Mouse (Mus musculus) kidney, embryonic 14.5 days (tissue): ENCODE data around the gene Apoc3. TPM values are rescaled to one million over a fixed set of nuclear protein-coding genes. Genes with fewer than 3 reads are reported as not detected.

Experiments
- ATAC-seq: fragments of 200-750 bp; cut with Nextera tagmentation; 2 replicates; pipeline ENCODE4 v1.8.0; 2017; ENCODE audit warnings: moderate number of reproducible peaks, mild to moderate bottlenecking, moderate TSS enrichment, moderate library complexity; ENCODE audit not compliant: low FRiP score, low TSS enrichment
- H3K27ac ChIP-seq: fragments of 300-500 bp; sonication (generic); 2 replicates; pipeline ENCODE4 v1.5.1; 2014; ENCODE audit warnings: low read depth, mild to moderate bottlenecking, low read length, moderate library complexity, mixed read lengths
- H3K27me3 ChIP-seq: fragments of 300-500 bp; sonication (generic); 2 replicates; pipeline ENCODE4 v1.6.1; 2014; ENCODE audit warnings: mild to moderate bottlenecking, low read length; ENCODE audit not compliant: control insufficient read depth, insufficient read depth
- H3K36me3 ChIP-seq: fragments of 300-500 bp; sonication (generic); 2 replicates; pipeline ENCODE4 v1.6.1; 2014; ENCODE audit warnings: low read length, mixed read lengths; ENCODE audit not compliant: control insufficient read depth, insufficient read depth
- H3K4me1 ChIP-seq: fragments of 300-500 bp; sonication (generic); 2 replicates; pipeline ENCODE4 v1.6.1; 2014; ENCODE audit warnings: low read length, mixed read lengths; ENCODE audit not compliant: control insufficient read depth, insufficient read depth
- H3K4me2 ChIP-seq: fragments of 300-500 bp; sonication (generic); replicated peaks from 2 replicates; pipeline ENCODE4 v1.6.1; 2014; ENCODE audit warnings: low read depth, mild to moderate bottlenecking, low read length
- H3K4me3 ChIP-seq: fragments of 300-500 bp; sonication (generic); 2 replicates; pipeline ENCODE4 v1.5.1; 2014; ENCODE audit warnings: mild to moderate bottlenecking, low read length
- H3K9ac ChIP-seq: fragments of 300-500 bp; sonication (generic); 2 replicates; pipeline ENCODE4 v1.6.1; 2014; ENCODE audit warnings: low read depth, mild to moderate bottlenecking, low read length, moderate library complexity
- H3K9me3 ChIP-seq: fragments of 300-500 bp; sonication (generic); 2 replicates; pipeline ENCODE4 v1.6.1; 2016; ENCODE audit warnings: low read length; ENCODE audit not compliant: control insufficient read depth
- WGBS: fragments of 180-500 bp; shearing (Covaris S2); extraction: QIAGEN DNeasy Blood & Tissue Kit; methylation state at CpG from one replicate; pipeline ENCODE4 v1.1.7; 2014; 5-methylcytosine and 5-hydroxymethylcytosine counted together
- polyA plus RNA-seq: library from polyadenylated mRNA; unstranded; fragments of >200 nt; fragmentation: Nextera tagmentation; extraction: Ambion mirVana; gene quantifications from 2 replicates; pipeline ENCODE4 v1.2.1, GENCODE M21; 2014

Gene Apoc3
- not detected in 2 replicates for polyA plus RNA-seq

GRCm38 (mm10) chr9:46235596-46235648 lies at the start of gene Apoc3:
Gene Apoc3, minus strand, starts transcription at chr9:46235636.
- Histone ChIP-seq H3K9me3 (no peaks in the 10 kb centered on the region), H3K27me3 (no peaks in the 10 kb centered on the region), H3K27ac (no peak within 1 kb of the TSS), H3K4me1 (0 out of 2 replicates have a peak, but pooled peaks cover under 1% of the 10 kb centered on the region), H3K36me3 (no peaks in the 10 kb centered on the region), H3K9ac (no peak within 1 kb of the TSS), H3K4me2 (no peak within 1 kb of the TSS), H3K4me3 (no peak within 1 kb of the TSS)
- ATAC-seq: no peak

GRCm38 (mm10) chr9:46282631-46283436 lies 47.4 kb upstream of the Apoc3 start, which contains the start of gene Bud13:
Gene Bud13, plus strand, starts transcription at chr9:46283008.
- WGBS: under 1% methylated on average over 55 of the region's 55 CpGs
- Histone ChIP-seq H3K4me2 (peak within 1 kb of the TSS; percentile 45), H3K4me1 (peaks cover 8% of the 10 kb centered on the region), H3K36me3 (peaks cover 45% of the 10 kb centered on the region), H3K27ac (peak within 1 kb of the TSS; percentile 84), H3K4me3 (peak within 1 kb of the TSS; percentile 81), H3K9me3 (no peaks in the 10 kb centered on the region), H3K9ac (peak within 1 kb of the TSS; percentile 87), H3K27me3 (no peaks in the 10 kb centered on the region)
- ATAC-seq: peak; percentile 92

- Histone ChIP-seq H3K27ac (no peak overlapping the region), H3K4me3 (no peak overlapping the region; the same call in 1 of the 2 replicates), H3K4me1 (peaks cover 14% of the 10 kb centered on the region), H3K27me3 (peaks cover 9% of the 10 kb centered on the region; the same call in 1 of the 2 replicates), H3K9ac (no peak overlapping the region), H3K36me3 (peaks cover 38% of the 10 kb centered on the region), H3K9me3 (no peaks in the 10 kb centered on the region), H3K4me2 (no peak overlapping the region)
- ATAC-seq: no peak
- 67% methylated on average over 9 of the region's 9 CpGs for WGBS
These were observed 39.1 kb upstream of the Apoc3 start for GRCm38 (mm10) chr9:46274494-46274893.

GRCm38 (mm10) chr9:46272677-46273454 lies 37.4 kb upstream of the Apoc3 start, which contains the start of gene Zpr1:
Gene Zpr1, plus strand, starts transcription at chr9:46273064.
- Histone ChIP-seq H3K4me1 (peaks cover 14% of the 10 kb centered on the region), H3K9me3 (no peaks in the 10 kb centered on the region), H3K36me3 (peaks cover 29% of the 10 kb centered on the region), H3K4me3 (peak within 1 kb of the TSS; percentile 82), H3K27ac (peak within 1 kb of the TSS; percentile 68; the same call in 1 of the 2 replicates), H3K4me2 (peak within 1 kb of the TSS; percentile 89), H3K9ac (peak within 1 kb of the TSS; percentile 76), H3K27me3 (peaks cover 9% of the 10 kb centered on the region; the same call in 1 of the 2 replicates)
- ATAC-seq: peak; percentile 96
- WGBS: 6% methylated on average over 45 of the region's 45 CpGs

GRCm38 (mm10) chr9:46272070-46272469 lies 36.6 kb upstream of the Apoc3 start:
- 89% methylated on average over 9 of the region's 9 CpGs for WGBS
- ATAC-seq: no peak

GRCm38 (mm10) chr9:46270782-46271181 lies 35.3 kb upstream of the Apoc3 start:
- Histone ChIP-seq H3K9me3 (no peaks in the 10 kb centered on the region), H3K36me3 (peaks cover 8% of the 10 kb centered on the region), H3K4me2 (no peak overlapping the region), H3K27ac (no peak overlapping the region), H3K4me1 (peaks cover 14% of the 10 kb centered on the region), H3K4me3 (no peak overlapping the region), H3K27me3 (peaks cover 9% of the 10 kb centered on the region; the same call in 1 of the 2 replicates), H3K9ac (no peak overlapping the region)
- 88% methylated on average over 4 of the region's 4 CpGs for WGBS
- ATAC-seq: no peak

More at GRCm38 (mm10) chr9:46272070-46272469, 36.6 kb upstream of the Apoc3 start:
- Histone ChIP-seq H3K9me3 (no peaks in the 10 kb centered on the region), H3K4me2 (no peak overlapping the region), H3K4me1 (peaks cover 14% of the 10 kb centered on the region), H3K9ac (no peak overlapping the region), H3K4me3 (no peak overlapping the region; the same call in 1 of the 2 replicates), H3K27ac (no peak overlapping the region), H3K36me3 (peaks cover 21% of the 10 kb centered on the region), H3K27me3 (peaks cover 9% of the 10 kb centered on the region; the same call in 1 of the 2 replicates)

- no peak overlapping the region for H3K4me2 ChIP-seq
- peaks cover 9% of the 10 kb centered on the region; the same call in 1 of the 2 replicates for H3K27me3 ChIP-seq
- no peak overlapping the region for H3K4me3 ChIP-seq
- WGBS: 91% methylated on average over 5 of the region's 5 CpGs
- H3K9me3 ChIP-seq: no peaks in the 10 kb centered on the region
- H3K9ac ChIP-seq: no peak overlapping the region
- H3K36me3 ChIP-seq: no peaks in the 10 kb centered on the region
- H3K27ac ChIP-seq: no peak overlapping the region
- ATAC-seq: no peak
- H3K4me1 ChIP-seq: peaks cover 14% of the 10 kb centered on the region
These were observed 33.7 kb upstream of the Apoc3 start for GRCm38 (mm10) chr9:46269125-46269524.

GRCm38 (mm10) chr9:46268343-46268873 lies 33.0 kb upstream of the Apoc3 start, which contains the start of gene Apoa5:
Gene Apoa5, plus strand, starts transcription at chr9:46268633.
- H3K9me3 ChIP-seq: no peaks in the 10 kb centered on the region
- no peak within 1 kb of the TSS for H3K27ac ChIP-seq
- 0 out of 2 replicates have a peak, but pooled peaks cover 8% of the 10 kb centered on the region for H3K4me1 ChIP-seq
- H3K9ac ChIP-seq: no peak within 1 kb of the TSS
- H3K4me2 ChIP-seq: no peak within 1 kb of the TSS
- WGBS: 63% methylated on average over 7 of the region's 7 CpGs
- H3K36me3 ChIP-seq: no peaks in the 10 kb centered on the region
- no peak for ATAC-seq
- no peak within 1 kb of the TSS for H3K4me3 ChIP-seq
- H3K27me3 ChIP-seq: peaks cover 9% of the 10 kb centered on the region; the same call in 1 of the 2 replicates
